Mouse (Mus musculus) B cell, adult (primary cell): ENCODE results near the gene Fetub. TPM values are rescaled to one million over a fixed set of nuclear protein-coding genes. Genes with fewer than 3 reads are reported as not detected.

Experiments
- total RNA-seq: library from RNA; stranded (reverse); gene quantifications from 4 replicates; pipeline ENCODE4 v1.2.4, GENCODE M21; 2023; ENCODE audit not compliant: inconsistent age

The Fetub gene
- not detected in 4 replicates for total RNA-seq

GRCm38 (mm10) chr16:22918034-22918433, at the start of gene Fetub:
Gene Fetub (plus strand): TSS chr16:22918334.

GRCm38 (mm10) chr16:22890683-22891510, 27.2 kb upstream of the Fetub start, which contains the start of gene Ahsg:
Gene Ahsg (plus strand): TSS chr16:22891277.

DNA sequence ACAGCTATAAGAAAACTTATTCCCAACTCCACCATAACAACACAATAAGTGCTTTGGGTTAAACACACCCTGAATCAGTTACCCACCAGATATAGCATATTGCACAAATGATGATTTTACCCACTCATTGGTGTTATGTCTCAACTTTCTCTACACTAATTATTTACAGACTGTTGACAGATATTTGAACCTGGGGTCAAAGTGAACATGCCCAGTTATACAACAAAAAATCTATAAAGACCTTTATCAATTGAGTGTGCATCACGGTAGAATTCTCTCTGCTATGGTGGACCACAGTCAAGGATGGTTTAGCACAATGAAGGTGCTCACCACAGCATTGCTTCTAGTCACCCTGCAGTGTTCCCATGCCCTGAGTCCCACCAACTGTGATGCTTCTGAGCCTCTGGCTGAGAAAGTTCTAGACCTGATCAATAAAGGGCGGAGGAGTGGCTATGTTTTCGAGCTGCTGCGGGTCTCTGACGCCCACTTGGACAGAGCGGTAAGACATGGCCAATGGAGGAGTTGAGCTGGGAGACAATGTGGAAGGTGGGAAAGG, 32.8 kb downstream of the Fetub start, which contains the start of gene Hrg:
Gene Hrg, plus strand, starts transcription at position 233 of the 556 bp plus-strand sequence.

Other genes with a start within 250 kb of the Fetub start
- not detected in 4 replicates for gene Crygs, start 106.8 kb upstream of the Fetub start, total RNA-seq
- gene Tbccd1, start 60.7 kb upstream of the Fetub start, total RNA-seq: 20.9 to 33.3 TPM (median 22.2 TPM) in 4 replicates
- 72.1 to 78.3 TPM (median 75.6 TPM) in 4 replicates for gene Dnajb11, start 60.5 kb upstream of the Fetub start, total RNA-seq
- gene Ahsg, start 27.1 kb upstream of the Fetub start, total RNA-seq: not detected in 4 replicates
- not detected in 4 replicates for gene Hrg, start 32.7 kb downstream of the Fetub start, total RNA-seq
- not detected in 4 replicates for gene Kng2, start 111.1 kb downstream of the Fetub start, total RNA-seq
- gene Kng1, start 139.5 kb downstream of the Fetub start, total RNA-seq: not detected in 4 replicates
- gene Eif4a2, start 189.1 kb downstream of the Fetub start, total RNA-seq: 1,189 to 1,229 TPM (median 1,224 TPM) in 4 replicates
- 8.4 to 14.2 TPM (median 10.3 TPM) in 4 replicates for gene Rfc4, start 209.4 kb downstream of the Fetub start, total RNA-seq
- gene Adipoq, start 228.2 kb downstream of the Fetub start, total RNA-seq: not detected in 4 replicates